Mouse (Mus musculus) liver, embryonic 14.5 days (tissue): ENCODE data around the gene Bahd1.

Experiments used
- CTCF ChIP-seq: IDR thresholded peaks from 2 replicates; pipeline ENCODE4 v1.5.1; 2016; ENCODE audit warnings: antibody characterized with exemption, low read depth, control low read depth
- EP300 ChIP-seq: IDR thresholded peaks from 2 replicates; pipeline ENCODE4 v1.6.1; 2016; ENCODE audit warnings: antibody characterized with exemption, low read depth

DNA sequence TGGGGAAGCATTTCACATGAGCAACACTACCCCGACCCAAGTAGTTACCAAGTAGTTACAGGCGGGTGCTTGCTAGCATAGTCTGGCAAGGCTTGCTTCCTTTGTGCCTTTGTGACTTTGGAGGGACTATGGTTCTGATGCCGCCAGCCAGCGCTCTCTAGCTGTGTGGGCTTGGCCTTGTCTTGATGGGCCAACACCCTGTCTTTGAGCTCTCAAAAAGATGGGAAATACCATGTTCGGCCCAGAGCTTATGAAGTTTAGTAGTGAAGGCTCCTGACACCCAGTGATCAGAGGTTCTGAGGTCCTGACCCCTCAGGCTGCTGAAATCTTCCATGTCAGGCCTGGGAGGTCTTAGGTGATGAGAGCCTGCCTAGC is 5.9 kb downstream of the Bahd1 start:
- TF ChIP-seq CTCF (no peak), EP300 (no peak)
